Mouse (Mus musculus) liver, embryonic 15.5 days (tissue): ENCODE data around the gene Jazf1. TPM values are rescaled to one million over a fixed set of nuclear protein-coding genes. Genes with fewer than 3 reads are reported as not detected.

Experiments
- ATAC-seq: fragments of 200-750 bp; cut with Nextera tagmentation; 2 replicates; pipeline ENCODE4 v1.8.0; 2017; ENCODE audit warnings: moderate number of reproducible peaks, mild to moderate bottlenecking, moderate library complexity; ENCODE audit not compliant: insufficient read depth
- H3K27ac ChIP-seq: fragments of 300-500 bp; sonication (generic); replicated peaks from 2 replicates; pipeline ENCODE4 v1.5.1; 2015; ENCODE audit warnings: mild to moderate bottlenecking, inconsistent platforms
- H3K27me3 ChIP-seq: fragments of 300-500 bp; sonication (generic); 2 replicates; pipeline ENCODE4 v1.6.1; 2015; ENCODE audit warnings: mild to moderate bottlenecking, inconsistent platforms
- H3K36me3 ChIP-seq: fragments of 300-500 bp; sonication (generic); replicated peaks from 2 replicates; pipeline ENCODE4 v1.6.1; 2015; ENCODE audit warnings: moderate library complexity, mild to moderate bottlenecking, inconsistent platforms
- H3K4me1 ChIP-seq: fragments of 300-500 bp; sonication (generic); replicated peaks from 2 replicates; pipeline ENCODE4 v1.6.1; 2015; ENCODE audit warnings: inconsistent platforms
- H3K4me2 ChIP-seq: fragments of 300-500 bp; sonication (generic); 2 replicates; pipeline ENCODE4 v1.6.1; 2015; ENCODE audit warnings: moderate library complexity, mild to moderate bottlenecking, inconsistent platforms
- H3K4me3 ChIP-seq: fragments of 300-500 bp; sonication (generic); replicated peaks from 2 replicates; pipeline ENCODE4 v1.5.1; 2015; ENCODE audit warnings: mild to moderate bottlenecking, inconsistent platforms
- H3K9ac ChIP-seq: fragments of 300-500 bp; sonication (generic); 2 replicates; pipeline ENCODE4 v1.6.1; 2015; ENCODE audit warnings: moderate library complexity, mild to moderate bottlenecking, inconsistent platforms
- H3K9me3 ChIP-seq: fragments of 300-500 bp; sonication (generic); replicated peaks from 2 replicates; pipeline ENCODE4 v1.6.1; 2016; ENCODE audit warnings: inconsistent platforms
- WGBS: fragments of 180-500 bp; shearing (Covaris S2); methylation state at CpG from one replicate; pipeline ENCODE4 v1.1.7; 2015; ENCODE audit warnings: mixed read lengths; ENCODE audit not compliant: insufficient replicate concordance; 5-methylcytosine and 5-hydroxymethylcytosine counted together
- polyA plus RNA-seq: library from polyadenylated mRNA; unstranded; fragments of >200 nt; fragmentation: Nextera tagmentation; extraction: Ambion mirVana; gene quantifications from 2 replicates; pipeline ENCODE4 v1.2.1, GENCODE M21; 2015

Jazf1 gene
- polyA plus RNA-seq, 1 experiment from 2014 or later, result 2.2 TPM

- no peak overlapping the region for H3K4me2 ChIP-seq
- no peaks in the 10 kb centered on the region for H3K27me3 ChIP-seq
- H3K27ac ChIP-seq, result no peak overlapping the region
- H3K9me3 ChIP-seq, result no peaks in the 10 kb centered on the region
- ATAC-seq, result no peak
- no peak overlapping the region for H3K9ac ChIP-seq
- no peaks in the 10 kb centered on the region for H3K36me3 ChIP-seq
- H3K4me3 ChIP-seq, result no peak overlapping the region
- H3K4me1 ChIP-seq, result peaks cover 8% of the 10 kb centered on the region; the same call in 1 of the 2 replicates
- 57% methylated on average over 10 of the region's 10 CpGs for WGBS
These were observed 100.7 kb downstream of the Jazf1 start for GRCm38 (mm10) chr6:52967557-52968270.

DNA sequence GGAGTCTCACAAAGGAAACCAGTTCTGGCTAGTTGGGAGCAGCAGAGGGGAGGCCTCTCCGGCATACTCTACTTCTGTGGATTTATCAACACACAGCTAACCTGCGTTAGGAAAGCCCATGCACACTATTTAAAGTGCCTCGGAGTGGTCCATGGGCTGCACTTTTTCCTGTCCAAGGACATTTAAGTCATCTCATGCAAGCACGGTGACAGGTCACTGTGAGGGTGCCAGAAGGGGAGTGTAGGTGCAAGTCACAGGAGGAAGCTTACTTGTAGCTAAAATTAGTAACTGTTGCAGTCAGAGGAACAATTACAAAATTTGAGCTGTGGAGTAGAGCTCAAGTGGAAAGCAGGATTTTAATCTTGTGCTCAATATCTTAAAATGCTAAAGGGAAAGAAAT, 102.4 kb downstream of the Jazf1 start:
- Histone ChIP-seq H3K4me1 (peaks cover 8% of the 10 kb centered on the region; the same call in 1 of the 2 replicates), H3K27ac (0 out of 2 replicates have a peak overlapping the region, but pooled peaks have one; percentile 48), H3K27me3 (no peaks in the 10 kb centered on the region), H3K9me3 (no peaks in the 10 kb centered on the region), H3K9ac (no peak overlapping the region), H3K4me3 (no peak overlapping the region), H3K36me3 (no peaks in the 10 kb centered on the region), H3K4me2 (no peak overlapping the region; the same call in 1 of the 2 replicates)
- WGBS, result 21% methylated on average over 4 of the region's 4 CpGs
- no peak for ATAC-seq

DNA sequence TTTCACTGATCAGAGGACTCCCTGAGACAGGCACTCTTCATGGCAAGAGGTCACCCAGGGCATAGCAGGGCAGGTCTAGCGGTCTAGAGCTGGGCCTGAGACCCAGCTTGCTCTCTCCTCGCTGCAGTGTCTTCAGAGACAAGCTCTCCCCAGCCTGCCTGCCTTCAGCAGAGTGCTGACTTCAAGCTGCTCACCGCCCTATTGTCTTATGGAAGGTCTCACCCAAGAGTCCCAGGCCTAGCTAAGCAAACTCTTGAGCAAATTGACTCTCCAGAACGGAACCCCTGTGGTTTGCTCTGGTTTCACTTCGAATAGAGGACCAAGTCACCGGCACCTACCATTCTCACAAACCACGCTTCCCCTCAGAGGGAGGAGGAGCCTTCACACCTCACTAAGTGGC, 103.1 kb downstream of the Jazf1 start:
- Histone ChIP-seq H3K9ac (no peak overlapping the region), H3K4me3 (no peak overlapping the region), H3K36me3 (no peaks in the 10 kb centered on the region), H3K4me2 (no peak overlapping the region), H3K9me3 (no peaks in the 10 kb centered on the region), H3K4me1 (peaks cover 8% of the 10 kb centered on the region; the same call in 1 of the 2 replicates), H3K27me3 (no peaks in the 10 kb centered on the region), H3K27ac (peak overlapping the region; percentile 48)
- 29% methylated on average over 7 of the region's 7 CpGs for WGBS
- ATAC-seq, result no peak

DNA sequence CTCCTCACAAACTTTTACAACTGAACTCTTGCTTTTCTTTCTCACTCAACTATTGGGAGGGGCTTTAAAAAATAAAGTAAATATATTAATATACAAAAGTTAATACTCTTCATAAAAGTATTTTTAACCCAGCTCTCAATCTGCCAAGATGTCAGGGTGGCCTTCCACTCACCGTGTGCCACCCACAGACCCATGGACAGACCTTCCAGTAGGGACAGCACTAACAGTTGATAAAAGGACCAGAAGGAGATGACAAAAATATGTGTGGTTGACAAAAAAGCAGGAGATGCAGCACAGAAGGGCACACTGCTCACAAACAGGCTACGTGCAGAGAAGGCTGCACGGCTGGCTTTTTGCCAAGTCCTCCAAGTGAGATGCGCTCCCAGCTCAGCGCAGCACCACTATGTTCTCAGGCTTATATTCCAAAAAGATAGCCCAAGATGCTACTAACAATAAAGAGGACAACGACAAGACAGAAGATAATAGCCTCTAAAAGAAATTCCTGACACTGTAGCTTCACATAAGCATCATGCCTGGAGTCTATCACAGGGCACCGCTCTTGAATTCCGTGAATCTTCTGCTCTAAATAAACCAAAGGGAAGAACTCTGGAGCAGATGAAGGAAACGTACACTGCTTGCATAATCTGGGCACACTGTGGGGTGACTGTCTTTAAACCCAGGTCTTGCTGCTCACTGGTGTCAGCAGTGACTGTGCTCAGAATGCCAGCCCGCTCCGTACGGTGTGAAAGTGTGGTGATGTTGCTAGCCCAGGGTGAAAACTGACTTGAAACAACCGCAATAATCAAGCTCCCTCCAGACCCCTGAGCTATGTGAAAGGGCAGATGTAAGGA, 104.4 kb downstream of the Jazf1 start:
- ATAC-seq, result no peak
- no peak overlapping the region for H3K4me3 ChIP-seq
- H3K4me1 ChIP-seq, result peaks cover 8% of the 10 kb centered on the region; the same call in 1 of the 2 replicates
- H3K36me3 ChIP-seq, result no peaks in the 10 kb centered on the region
- H3K27ac ChIP-seq, result no peak overlapping the region
- no peak overlapping the region for H3K9ac ChIP-seq
- 70% methylated on average over 13 of the region's 13 CpGs for WGBS
- H3K9me3 ChIP-seq, result no peaks in the 10 kb centered on the region
- H3K27me3 ChIP-seq, result no peaks in the 10 kb centered on the region
- no peak overlapping the region for H3K4me2 ChIP-seq

- no peak overlapping the region for H3K4me3 ChIP-seq
- no peaks in the 10 kb centered on the region for H3K9me3 ChIP-seq
- ATAC-seq, result no peak
- H3K36me3 ChIP-seq, result no peaks in the 10 kb centered on the region
- H3K27ac ChIP-seq, result no peak overlapping the region
- WGBS, result 59% methylated on average over 6 of the region's 6 CpGs
- no peak overlapping the region for H3K9ac ChIP-seq
- H3K4me2 ChIP-seq, result no peak overlapping the region
- peaks cover 8% of the 10 kb centered on the region; the same call in 1 of the 2 replicates for H3K4me1 ChIP-seq
- H3K27me3 ChIP-seq, result no peaks in the 10 kb centered on the region
These were observed 105.0 kb downstream of the Jazf1 start for GRCm38 (mm10) chr6:52963430-52963732.

GRCm38 (mm10) chr6:52962600-52963429, 105.6 kb downstream of the Jazf1 start:
- H3K4me2 ChIP-seq, result no peak overlapping the region
- WGBS, result 44% methylated on average over 4 of the region's 4 CpGs
- H3K9ac ChIP-seq, result no peak overlapping the region
- H3K4me1 ChIP-seq, result peaks cover 8% of the 10 kb centered on the region; the same call in 1 of the 2 replicates
- H3K36me3 ChIP-seq, result no peaks in the 10 kb centered on the region
- H3K27me3 ChIP-seq, result no peaks in the 10 kb centered on the region
- no peak overlapping the region for H3K27ac ChIP-seq
- ATAC-seq, result no peak
- no peak overlapping the region for H3K4me3 ChIP-seq
- H3K9me3 ChIP-seq, result no peaks in the 10 kb centered on the region

GRCm38 (mm10) chr6:52961660-52962490, 106.6 kb downstream of the Jazf1 start:
- Histone ChIP-seq H3K27ac (no peak overlapping the region), H3K9ac (no peak overlapping the region), H3K4me3 (no peak overlapping the region), H3K27me3 (no peaks in the 10 kb centered on the region), H3K4me1 (peaks cover 8% of the 10 kb centered on the region; the same call in 1 of the 2 replicates), H3K36me3 (no peaks in the 10 kb centered on the region), H3K4me2 (no peak overlapping the region), H3K9me3 (no peaks in the 10 kb centered on the region)
- 60% methylated on average over 6 of the region's 6 CpGs for WGBS
- no peak for ATAC-seq

DNA sequence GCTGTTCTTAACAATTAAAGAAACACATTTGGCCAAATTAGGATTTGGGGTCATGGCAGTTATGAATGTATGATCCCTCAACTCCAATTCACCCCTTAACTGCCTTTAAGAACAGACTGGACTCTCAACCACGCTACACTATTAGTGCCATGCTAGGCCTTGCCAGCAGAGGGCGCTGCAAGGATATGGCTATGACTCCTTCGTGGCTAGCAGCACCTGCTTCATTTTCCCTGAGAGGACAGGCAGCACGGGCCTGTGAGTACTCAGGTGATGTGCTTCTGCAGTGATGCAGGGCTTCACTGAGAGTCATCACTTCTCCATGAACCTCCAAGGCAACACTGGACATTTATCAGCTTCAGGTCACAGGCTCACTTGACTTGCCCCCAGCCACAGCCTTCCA, 110.7 kb downstream of the Jazf1 start:
- 0 out of 2 replicates have a peak, but pooled peaks cover 4% of the 10 kb centered on the region for H3K4me1 ChIP-seq
- no peak overlapping the region for H3K4me2 ChIP-seq
- 0% methylated on average over 4 of the region's 4 CpGs for WGBS
- H3K27me3 ChIP-seq, result no peaks in the 10 kb centered on the region
- no peak overlapping the region for H3K9ac ChIP-seq
- H3K4me3 ChIP-seq, result no peak overlapping the region
- ATAC-seq, result no peak
- H3K27ac ChIP-seq, result no peak overlapping the region
- no peaks in the 10 kb centered on the region for H3K9me3 ChIP-seq
- H3K36me3 ChIP-seq, result no peaks in the 10 kb centered on the region

DNA sequence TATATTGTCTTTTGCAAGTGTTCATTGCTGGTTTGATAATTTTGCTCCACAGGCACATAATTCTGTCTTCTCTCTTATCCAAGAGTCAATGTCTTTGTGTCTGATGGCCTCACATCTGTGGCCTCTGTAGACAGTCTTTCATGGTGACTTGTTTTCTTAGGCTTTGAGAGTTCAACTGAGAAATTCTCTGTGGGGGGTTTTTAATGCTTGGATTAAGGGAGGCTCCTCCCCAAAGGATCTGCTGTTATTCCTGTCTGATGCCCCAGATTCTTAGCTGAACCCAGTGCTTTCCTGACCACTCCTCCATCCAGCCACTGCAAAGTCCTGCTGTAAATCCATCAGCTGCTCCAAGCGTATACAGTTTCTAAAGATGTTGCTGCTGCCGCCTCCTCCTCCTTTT, 112.3 kb downstream of the Jazf1 start:
- no peak overlapping the region for H3K9ac ChIP-seq
- H3K36me3 ChIP-seq, result no peaks in the 10 kb centered on the region
- no peak overlapping the region for H3K4me2 ChIP-seq
- no peak for ATAC-seq
- 0 out of 2 replicates have a peak, but pooled peaks cover 4% of the 10 kb centered on the region for H3K4me1 ChIP-seq
- no peaks in the 10 kb centered on the region for H3K9me3 ChIP-seq
- no peaks in the 10 kb centered on the region for H3K27me3 ChIP-seq
- H3K27ac ChIP-seq, result no peak overlapping the region
- WGBS, result 70% methylated on average over 2 of the region's 2 CpGs
- H3K4me3 ChIP-seq, result no peak overlapping the region

GRCm38 (mm10) chr6:52955304-52955703, 113.1 kb downstream of the Jazf1 start:
- no peak for ATAC-seq
- Histone ChIP-seq H3K27ac (0 out of 2 replicates have a peak overlapping the region, but pooled peaks have one; percentile 41), H3K36me3 (no peaks in the 10 kb centered on the region), H3K9me3 (no peaks in the 10 kb centered on the region), H3K4me1 (0 out of 2 replicates have a peak, but pooled peaks cover 4% of the 10 kb centered on the region), H3K4me2 (no peak overlapping the region), H3K9ac (no peak overlapping the region), H3K27me3 (no peaks in the 10 kb centered on the region), H3K4me3 (no peak overlapping the region)
- 21% methylated on average over 2 of the region's 2 CpGs for WGBS
